Mouse (Mus musculus): Measurements from ENCODE around the gene Pgap3.

DNA sequence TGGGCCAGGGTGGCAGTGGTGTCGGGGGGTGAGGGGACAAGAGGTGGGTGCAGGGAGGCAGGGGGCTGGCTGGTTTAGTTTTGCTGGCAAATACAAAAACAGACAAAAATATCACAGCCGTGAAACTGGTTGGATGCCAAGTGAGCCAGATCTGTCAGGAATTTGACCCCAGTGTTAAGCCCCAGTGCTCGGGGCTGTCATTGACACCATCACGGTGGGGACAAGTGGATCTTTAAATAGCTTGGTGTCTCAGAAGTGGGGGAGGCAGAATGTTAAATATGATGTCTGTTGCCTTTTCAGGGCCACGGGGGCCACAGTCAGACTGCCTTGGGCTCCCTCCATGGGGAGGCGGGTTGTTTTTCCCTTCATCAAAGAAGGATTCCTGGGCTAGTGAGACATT is 6.0 kb downstream of the Pgap3 start:
- TF ChIP-seq GATA1 (IDR thresholded peaks at IDR 0.05; ENCODE audit: low read length) = no peak
- no peak for TF ChIP-seq TAL1 (IDR thresholded peaks at IDR 0.05; ENCODE audit: low read length)

Data from erythroblast, embryonic 14.5 days (primary cell).